Mouse (Mus musculus) left cerebral cortex, postnatal 36 days (tissue): Measurements from ENCODE around the gene Phldb1. TPM values are rescaled to one million over a fixed set of nuclear protein-coding genes. Genes with fewer than 3 reads are reported as not detected.

Source experiments
- DNase-seq, 2 experiments: peaks; one replicate each; pipeline ENCODE4 v3.0.0; 2021 to 2022; ENCODE audit warnings: low spot score in 2 of 2, mixed read lengths in 1 of 2
- intact Hi-C: fragments of 180-260 bp; cut with DNase I; formaldehyde crosslinking; loops from one replicate; pipeline ENCODE4 v1.15.1; 2025
- total RNA-seq, 2 experiments: library from RNA; stranded (reverse); gene quantifications; 2 replicates each; pipeline ENCODE4 v1.2.3; 2021

The Phldb1 gene
- total RNA-seq, 2 experiments from 2014 or later, result 74.9 to 86.3 TPM

DNA sequence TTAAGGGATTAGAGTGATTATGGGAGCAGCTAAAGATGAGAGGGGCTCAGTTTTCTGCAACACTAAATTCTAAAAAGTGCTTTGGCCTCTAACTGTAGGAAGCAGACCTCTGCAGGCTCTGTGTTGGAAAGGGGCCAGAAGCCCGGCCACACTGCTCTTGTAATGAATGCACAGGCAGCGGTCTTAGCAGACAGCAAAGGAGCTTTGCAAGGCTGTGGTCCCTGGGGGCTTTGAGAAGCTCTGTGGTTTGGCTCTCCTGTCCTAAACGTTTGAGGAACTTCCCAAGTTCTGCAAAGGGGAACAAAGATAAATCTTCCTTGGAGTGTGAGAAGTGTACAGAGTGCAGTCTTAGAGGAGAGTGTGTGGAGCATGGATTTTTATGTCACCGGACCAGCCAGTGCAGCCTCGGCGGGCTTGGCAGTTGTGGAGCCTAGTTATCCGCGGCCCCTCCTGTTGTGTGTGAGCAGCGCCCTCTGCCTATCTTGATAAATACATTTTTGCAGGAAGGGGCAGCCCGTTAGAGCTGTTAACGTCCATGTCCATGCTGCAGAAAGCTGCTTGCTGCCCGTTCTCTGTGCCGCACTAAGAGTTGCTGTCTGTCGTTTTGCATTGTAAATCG, 97.3 kb downstream of the Phldb1 start:
- intact Hi-C loops, result no loop called here
- DNase-seq, result no peak

Other genes with a start within 250 kb of the Phldb1 start
- not detected for gene Cxcr5, start 173.3 kb downstream of the Phldb1 start, total RNA-seq
- gene Ddx6, start 130.3 kb downstream of the Phldb1 start, total RNA-seq, result 100 to 1,000 TPM; 128 to 140 TPM
- under 1 TPM in 1 of 2 experiments, not detected in 1; 0.27 TPM for gene Treh, start 62.0 kb downstream of the Phldb1 start, total RNA-seq
- gene Arcn1, start 32.6 kb upstream of the Phldb1 start, total RNA-seq, result 10 to 100 TPM; 89.0 to 99.0 TPM
- gene Ift46, start 32.7 kb upstream of the Phldb1 start, total RNA-seq, result 10 to 100 TPM; 65.0 to 72.9 TPM
- 10 to 100 TPM; 54.0 to 54.9 TPM for gene Tmem25, start 64.1 kb upstream of the Phldb1 start, total RNA-seq
- 1 to 10 TPM in 1 of 2 experiments, not detected in 1; 1.4 TPM for gene Ttc36, start 67.9 kb upstream of the Phldb1 start, total RNA-seq
- gene Kmt2a, start 146.1 kb upstream of the Phldb1 start, total RNA-seq, result 10 to 100 TPM; 52.2 to 79.3 TPM
- 100 to 1,000 TPM; 303 to 311 TPM for gene Atp5l, start 185.5 kb upstream of the Phldb1 start, total RNA-seq
- 10 to 100 TPM; 60.9 to 78.5 TPM for gene Ube4a, start 230.4 kb upstream of the Phldb1 start, total RNA-seq
- not detected for gene Cd3g, start 245.2 kb upstream of the Phldb1 start, total RNA-seq
- not detected for gene Cd3d, start 246.6 kb upstream of the Phldb1 start, total RNA-seq